Mouse (Mus musculus): Measurements from ENCODE around the gene Cyp2c23.

Cyp2c23 gene

DNA sequence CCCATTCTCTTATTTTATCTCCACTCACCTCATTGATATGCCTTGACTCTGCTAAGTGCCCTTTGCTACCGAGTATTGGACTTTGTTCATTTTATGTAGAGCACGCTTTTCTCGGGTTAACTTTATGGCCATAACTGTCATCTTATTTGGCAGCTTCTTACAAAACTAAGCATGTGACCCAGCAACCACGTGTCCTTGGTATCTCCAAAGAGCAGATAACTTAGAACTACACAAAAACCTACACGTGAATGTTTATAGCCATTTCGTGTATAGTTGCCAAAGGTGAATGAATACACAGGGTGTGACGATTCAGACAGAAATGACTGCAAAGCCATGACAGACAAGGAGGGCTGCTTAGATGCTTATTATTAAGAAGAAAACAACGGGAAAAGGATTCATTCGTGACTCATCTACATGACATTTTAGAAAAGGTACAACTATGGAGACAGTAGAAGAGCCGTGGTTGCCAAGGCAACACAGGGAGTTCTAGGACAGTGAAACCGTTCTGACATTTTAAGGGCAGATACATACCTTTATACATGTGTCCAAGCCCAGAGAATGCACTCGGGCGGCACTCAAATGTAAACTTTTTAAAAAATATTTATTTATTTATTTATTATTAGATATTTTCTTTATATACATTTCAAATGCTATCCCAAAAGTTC is 4.0 kb downstream of the Cyp2c23 start:
- DNase-seq (ENCODE audit: low spot score in 2 of 2) = no peak

DNA sequence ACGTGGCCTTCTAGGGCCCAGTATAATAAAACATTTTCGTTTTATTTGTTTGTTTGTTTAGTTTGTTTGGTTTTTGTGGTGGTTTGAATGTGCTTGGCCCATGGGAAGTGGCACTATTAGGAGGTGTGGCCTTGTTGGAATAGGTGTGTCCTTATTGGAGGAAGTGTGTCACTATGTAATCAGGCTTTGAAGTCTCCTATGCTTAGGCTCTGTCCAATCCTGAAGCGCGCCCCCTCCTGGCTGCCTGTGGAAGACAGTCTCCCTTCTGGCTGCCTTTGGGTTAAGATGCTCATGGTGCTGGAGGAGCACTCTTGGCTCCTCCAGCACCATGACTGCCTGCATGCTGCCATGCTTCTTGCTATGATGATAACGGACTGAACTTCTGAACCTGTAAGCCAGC is 5.9 kb downstream of the Cyp2c23 start:
- DNase-seq (ENCODE audit: low spot score in 2 of 2) = peak in 1 of 2 experiments; percentile 2

GRCm38 (mm10) chr19:44021502-44021901 is 7.5 kb downstream of the Cyp2c23 start:
- DNase-seq (ENCODE audit: low spot score in 2 of 2) = no peak

- no peak for DNase-seq (ENCODE audit: low spot score in 2 of 2)
These were observed 9.3 kb downstream of the Cyp2c23 start for GRCm38 (mm10) chr19:44019739-44020138.

DNA sequence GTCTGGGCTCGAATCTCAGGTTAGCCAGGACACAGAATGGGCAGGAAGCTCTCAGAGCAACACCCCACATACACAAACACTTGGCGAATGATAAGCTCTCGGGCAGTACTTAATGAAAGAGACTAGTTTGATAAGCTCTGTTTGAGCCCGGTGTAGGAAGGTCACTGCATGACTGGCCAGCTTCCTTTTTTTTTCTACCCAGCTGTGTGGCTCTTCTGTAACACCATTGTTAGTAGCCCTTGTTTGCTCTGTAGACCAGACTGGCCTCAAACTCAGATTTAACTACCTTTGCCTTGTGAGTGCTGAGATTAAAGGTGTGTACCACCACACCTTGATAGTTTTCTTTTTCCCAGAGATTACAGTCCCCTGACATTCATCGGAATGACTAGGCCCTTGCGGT is 15.1 kb downstream of the Cyp2c23 start:
- no peak for DNase-seq (ENCODE audit: low spot score in 2 of 2)

- DNase-seq (ENCODE audit: low spot score in 2 of 2) = no peak
These were observed 20.2 kb downstream of the Cyp2c23 start for GRCm38 (mm10) chr19:44008784-44009183.

GRCm38 (mm10) chr19:44007186-44007585 is 21.8 kb downstream of the Cyp2c23 start:
- no peak for DNase-seq (ENCODE audit: low spot score in 2 of 2)

GRCm38 (mm10) chr19:44005025-44005424 is 24.0 kb downstream of the Cyp2c23 start:
- DNase-seq (ENCODE audit: low spot score in 2 of 2) = no peak

- DNase-seq (ENCODE audit: low spot score in 2 of 2) = no peak
These were observed 24.7 kb downstream of the Cyp2c23 start for GRCm38 (mm10) chr19:44004261-44004660.

DNA sequence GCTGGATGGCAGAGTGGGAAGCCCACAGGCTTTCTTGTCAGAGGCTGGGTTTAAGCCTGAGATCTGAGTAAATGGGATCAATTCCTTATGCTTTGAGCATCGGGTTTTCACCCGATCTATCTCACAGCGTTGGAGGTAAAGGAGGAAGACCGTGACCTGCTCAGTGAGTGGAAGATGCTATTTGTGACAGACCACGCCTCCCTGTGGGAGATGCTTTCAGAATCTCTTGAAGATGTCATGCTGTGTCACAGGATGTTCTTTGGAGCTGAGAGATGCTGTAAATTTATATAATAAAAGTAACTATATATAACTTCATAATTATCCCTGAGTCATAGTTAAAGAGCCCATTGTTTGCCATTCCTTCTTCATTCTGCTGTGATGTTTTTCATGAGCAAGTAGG is 28.3 kb downstream of the Cyp2c23 start:
- no peak for DNase-seq (ENCODE audit: low spot score in 2 of 2)

- no peak for DNase-seq (ENCODE audit: low spot score in 2 of 2)
These were observed 28.9 kb downstream of the Cyp2c23 start for GRCm38 (mm10) chr19:44000061-44000460.

GRCm38 (mm10) chr19:43998802-43999527 is 30.0 kb downstream of the Cyp2c23 start:
- no peak for DNase-seq (ENCODE audit: low spot score in 2 of 2)

DNA sequence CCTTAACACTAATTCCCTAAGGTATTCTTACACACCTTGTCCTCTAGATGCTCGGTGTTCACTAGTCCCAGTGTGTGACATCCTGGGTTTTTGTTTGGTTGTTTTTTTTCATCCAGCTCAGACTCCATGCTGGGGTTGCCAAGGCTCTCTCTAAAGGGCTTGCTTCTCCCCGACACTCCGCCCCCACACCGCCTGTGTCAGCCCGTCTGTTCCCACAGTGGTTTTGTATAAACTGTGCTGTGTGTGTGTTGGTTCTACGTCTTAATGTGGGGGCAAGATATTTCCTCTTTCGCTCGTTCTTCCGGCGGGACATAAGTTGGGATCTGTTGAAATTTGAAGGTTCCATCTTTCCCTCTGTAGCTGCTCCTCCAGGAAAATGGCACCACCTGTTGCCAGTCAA is 30.9 kb downstream of the Cyp2c23 start:
- no peak for DNase-seq (ENCODE audit: low spot score in 2 of 2)

- DNase-seq (ENCODE audit: low spot score in 2 of 2) = no peak
These were observed 33.6 kb downstream of the Cyp2c23 start for GRCm38 (mm10) chr19:43995427-43995826.

DNA sequence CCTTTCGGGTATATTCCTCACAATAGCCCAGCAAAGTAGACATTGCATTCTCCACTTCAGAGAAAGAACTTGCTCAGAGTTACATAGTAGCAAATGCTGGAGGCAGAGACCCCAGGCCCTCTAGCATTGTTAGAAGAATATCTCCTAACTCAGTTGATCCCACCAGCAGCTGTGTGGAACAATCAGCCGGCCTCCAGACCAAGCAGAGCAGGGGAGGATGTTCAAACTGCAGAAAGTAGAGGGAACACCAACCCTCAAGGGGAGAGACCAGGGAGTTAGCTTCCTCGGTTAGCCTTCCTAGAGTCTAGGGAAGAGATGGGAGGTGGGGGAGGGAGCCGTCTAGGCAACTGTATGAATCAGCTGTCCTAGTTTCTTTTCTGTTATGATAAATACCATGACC is 36.5 kb downstream of the Cyp2c23 start:
- DNase-seq (ENCODE audit: low spot score in 2 of 2) = no peak

DNA sequence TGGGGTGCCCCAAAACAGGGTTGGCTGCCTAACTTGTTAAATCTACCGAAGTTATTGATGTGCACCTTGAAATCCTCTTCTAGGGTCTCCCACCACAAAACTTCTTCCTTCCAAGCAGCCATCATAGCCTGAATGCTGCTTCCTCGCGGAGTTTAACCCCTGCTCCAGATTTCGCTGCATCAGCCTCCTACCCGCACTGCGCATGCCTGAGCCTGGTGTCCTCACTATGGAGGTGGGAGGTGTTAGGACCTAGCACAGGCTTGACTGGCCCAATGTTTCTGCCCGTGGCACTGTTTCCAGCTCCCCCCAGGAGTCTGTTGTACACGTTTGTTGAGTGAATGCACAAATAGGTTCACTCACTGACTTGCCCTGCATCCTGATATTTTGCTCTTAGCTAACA is 38.6 kb downstream of the Cyp2c23 start:
- DNase-seq (ENCODE audit: low spot score in 2 of 2) = no peak

- no peak for DNase-seq (ENCODE audit: low spot score in 2 of 2)
These were observed 42.8 kb downstream of the Cyp2c23 start, which contains the start of gene Cpn1 for GRCm38 (mm10) chr19:43986069-43986794. TSS of gene Cpn1 (minus strand) at chr19:43986556.

DNA sequence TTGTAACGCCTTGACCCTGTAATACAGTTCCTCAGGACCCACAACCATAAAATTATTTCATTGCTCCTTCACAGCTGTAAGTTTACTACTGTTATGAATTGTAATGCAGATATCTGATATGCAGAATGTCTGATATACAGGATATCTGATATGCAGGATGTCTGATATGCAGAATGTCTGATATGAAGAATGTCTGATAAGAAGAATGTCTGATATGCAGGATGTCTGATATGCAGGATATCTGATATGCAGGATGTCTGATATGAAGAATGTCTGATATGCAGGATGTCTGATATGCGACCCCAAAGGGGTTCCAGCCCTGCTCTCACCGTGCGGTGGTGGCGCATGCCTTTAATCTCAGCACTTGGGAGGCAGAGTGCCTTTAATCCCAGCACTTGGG is 47.0 kb downstream of the Cyp2c23 start:
- no peak for DNase-seq (ENCODE audit: low spot score in 2 of 2)

DNA sequence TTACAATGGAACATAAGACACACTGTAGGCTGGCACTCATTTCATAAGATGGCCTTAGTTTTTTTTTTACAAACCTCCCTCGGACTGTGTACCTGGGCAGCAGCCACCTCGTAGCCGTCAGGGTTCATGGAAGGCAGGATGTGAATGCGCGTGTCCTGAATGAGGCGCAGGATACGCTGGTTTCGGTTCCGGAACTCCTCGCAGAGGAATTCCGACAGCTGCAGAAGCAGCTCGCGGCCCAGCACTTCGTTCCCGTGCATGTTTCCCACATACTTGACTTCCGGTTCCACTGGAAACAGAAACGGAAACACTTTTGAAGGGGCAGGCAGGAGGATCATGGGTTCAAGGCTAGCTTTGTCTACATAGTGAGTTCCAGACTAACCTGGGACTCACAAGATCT is 48.3 kb downstream of the Cyp2c23 start:
- DNase-seq (ENCODE audit: low spot score in 2 of 2) = no peak

DNA sequence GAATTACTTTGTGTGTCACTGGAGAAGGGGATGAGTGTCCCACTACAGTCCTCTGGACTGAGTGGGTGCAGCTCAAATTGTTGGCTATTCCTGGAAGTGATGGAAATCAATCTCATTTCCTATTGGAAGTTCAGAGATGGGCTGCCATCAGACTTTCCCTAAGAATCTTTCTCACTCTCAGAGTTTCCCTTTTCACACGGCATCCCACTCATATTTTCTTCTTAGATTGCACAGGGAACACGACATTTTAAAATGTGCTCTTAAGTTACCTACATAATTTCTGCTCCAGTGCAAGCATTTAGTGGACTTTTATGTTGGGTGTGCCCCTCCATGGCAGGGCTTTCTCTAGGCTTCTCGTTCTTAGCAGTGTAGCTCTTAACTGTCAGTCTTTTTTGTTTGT is 51.2 kb downstream of the Cyp2c23 start:
- no peak for DNase-seq (ENCODE audit: low spot score in 2 of 2)

DNA sequence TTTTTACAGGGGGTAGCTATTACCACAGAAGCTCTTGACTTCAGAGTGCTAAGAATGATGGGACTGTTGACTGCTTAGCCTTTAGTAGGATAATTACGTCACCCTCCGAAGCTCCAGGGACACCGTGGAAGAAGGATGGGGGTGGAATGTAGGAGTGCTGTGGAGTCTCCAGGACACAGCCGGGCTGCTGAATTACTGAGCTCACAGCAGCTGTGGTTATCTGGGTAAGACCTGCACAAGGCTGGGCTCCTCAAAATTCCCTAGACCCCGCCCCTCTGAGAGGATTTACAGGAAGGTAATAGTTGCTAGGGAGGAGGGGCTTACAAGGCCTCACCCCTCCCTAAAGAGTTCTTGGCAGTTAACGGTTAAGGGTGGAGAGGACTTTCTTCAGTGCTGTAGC is 52.3 kb downstream of the Cyp2c23 start:
- no peak for DNase-seq (ENCODE audit: low spot score in 2 of 2)

- no peak for DNase-seq (ENCODE audit: low spot score in 2 of 2)
These were observed 54.8 kb downstream of the Cyp2c23 start for GRCm38 (mm10) chr19:43974221-43974620.

DNA sequence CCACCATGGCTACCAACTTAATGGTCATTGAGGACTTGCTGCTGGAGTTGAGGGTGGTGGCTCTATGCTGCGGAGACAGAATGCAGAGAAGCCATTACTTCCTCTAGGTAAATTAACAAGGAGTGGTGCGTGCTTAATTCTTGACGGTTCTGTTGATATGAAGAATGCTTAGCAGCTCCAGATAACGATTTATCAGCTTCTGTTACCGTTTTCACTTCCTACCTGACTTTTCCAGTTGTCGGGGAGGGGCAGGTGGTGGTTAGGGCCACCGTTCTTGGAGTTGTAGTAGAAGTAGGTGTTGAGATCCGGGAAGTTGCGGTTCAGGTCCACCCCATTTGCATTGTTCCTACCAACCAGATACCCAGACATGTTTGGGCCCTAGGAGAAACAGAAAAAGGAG is 55.3 kb downstream of the Cyp2c23 start:
- no peak for DNase-seq (ENCODE audit: low spot score in 2 of 2)

Measured in spleen, postnatal 14 days (tissue).